Mouse (Mus musculus): ENCODE results near the gene Braf. TPM values are rescaled to one million over a fixed set of nuclear protein-coding genes. Genes with fewer than 3 reads are reported as not detected.

Braf gene
- polyA plus RNA-seq, 1 experiment from 2014 or later, result 4.8 TPM

DNA sequence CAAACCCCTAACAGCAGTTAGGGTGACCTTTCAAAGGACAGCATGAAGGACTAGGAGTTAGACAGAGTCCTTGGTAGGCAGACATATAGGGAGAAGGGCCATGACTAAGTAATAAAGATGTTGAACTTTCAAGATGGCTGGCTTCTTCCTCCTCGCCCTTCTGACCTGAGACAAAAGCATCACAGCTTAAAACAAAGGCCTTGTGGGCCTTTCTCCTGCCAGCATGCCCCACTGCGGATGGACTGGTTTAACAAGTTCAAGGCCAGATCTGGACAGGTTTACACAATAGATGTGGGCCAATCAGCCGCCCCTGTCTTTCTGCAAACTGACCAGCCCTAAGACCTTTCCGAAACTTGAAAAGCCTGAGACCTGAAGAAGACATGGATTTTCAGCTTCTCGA, 2.8 kb upstream of the Braf start:
- H3K4me2 ChIP-seq (replicated peaks; ENCODE audit: low read depth), result no peak overlapping the region
- peaks cover 5% of the 10 kb centered on the region; the same call in 1 of the 2 replicates for H3K4me1 ChIP-seq (replicated peaks; ENCODE audit: control insufficient read depth, insufficient read depth)
- no peak overlapping the region for H3K27ac ChIP-seq (replicated peaks)
- no peak overlapping the region for H3K9ac ChIP-seq (ENCODE audit: low read length)
- TF ChIP-seq CTCF (IDR thresholded peaks at IDR 0.05; ENCODE audit: low read depth) (no peak), EP300 (optimal IDR thresholded peaks at IDR 0.05) (no peak)
- WGBS, result 69% methylated on average over 5 of the region's 5 CpGs
- no peak for DNase-seq (ENCODE audit: low spot score)
- H3K36me3 ChIP-seq (ENCODE audit: control insufficient read depth, insufficient read depth, low read length), result no peaks in the 10 kb centered on the region
- H3K9me3 ChIP-seq (ENCODE audit: control insufficient read depth, low read length), result no peaks in the 10 kb centered on the region
- no peaks in the 10 kb centered on the region for H3K27me3 ChIP-seq (ENCODE audit: control insufficient read depth, insufficient read depth, low read length)
- H3K4me3 ChIP-seq (ENCODE audit: low read depth, low read length), result no peak overlapping the region
- no peak for ATAC-seq (ENCODE audit: low FRiP score, low TSS enrichment)

DNA sequence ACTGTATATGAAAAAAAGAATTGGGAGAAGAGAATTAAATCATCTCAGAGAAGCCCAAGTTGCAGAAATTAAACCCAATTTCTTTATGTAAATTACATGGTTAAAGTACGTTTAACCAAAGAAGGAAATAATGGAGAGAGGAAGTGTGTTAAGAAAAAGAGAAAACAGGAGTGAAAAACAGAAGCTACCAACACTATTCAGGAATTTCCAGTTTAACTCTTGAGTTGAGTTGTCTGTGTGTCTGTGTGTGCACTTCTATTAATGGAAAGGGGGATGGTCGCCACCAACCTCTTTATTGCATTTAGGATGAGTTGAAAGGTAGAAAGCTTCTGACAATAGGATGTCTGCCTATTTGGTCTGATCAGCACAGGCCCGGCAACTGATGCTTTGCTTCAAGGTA, 886 bp upstream of the Braf start:
- Histone ChIP-seq H3K4me2 (replicated peaks; ENCODE audit: low read depth) (no peak overlapping the region), H3K36me3 (ENCODE audit: control insufficient read depth, insufficient read depth, low read length) (no peaks in the 10 kb centered on the region), H3K9ac (ENCODE audit: low read length) (no peak overlapping the region), H3K4me3 (ENCODE audit: low read depth, low read length) (no peak overlapping the region), H3K9me3 (ENCODE audit: control insufficient read depth, low read length) (no peaks in the 10 kb centered on the region), H3K4me1 (replicated peaks; ENCODE audit: control insufficient read depth, insufficient read depth) (peaks cover 5% of the 10 kb centered on the region; the same call in 1 of the 2 replicates), H3K27ac (replicated peaks) (no peak overlapping the region), H3K27me3 (ENCODE audit: control insufficient read depth, insufficient read depth, low read length) (no peaks in the 10 kb centered on the region)
- TF ChIP-seq EP300 (optimal IDR thresholded peaks at IDR 0.05), result no peak
- no peak for TF ChIP-seq CTCF (IDR thresholded peaks at IDR 0.05; ENCODE audit: low read depth)
- WGBS, result 76% methylated on average over 3 of the region's 3 CpGs
- DNase-seq (ENCODE audit: low spot score) (no peak), ATAC-seq (ENCODE audit: low FRiP score, low TSS enrichment) (no peak)

DNA sequence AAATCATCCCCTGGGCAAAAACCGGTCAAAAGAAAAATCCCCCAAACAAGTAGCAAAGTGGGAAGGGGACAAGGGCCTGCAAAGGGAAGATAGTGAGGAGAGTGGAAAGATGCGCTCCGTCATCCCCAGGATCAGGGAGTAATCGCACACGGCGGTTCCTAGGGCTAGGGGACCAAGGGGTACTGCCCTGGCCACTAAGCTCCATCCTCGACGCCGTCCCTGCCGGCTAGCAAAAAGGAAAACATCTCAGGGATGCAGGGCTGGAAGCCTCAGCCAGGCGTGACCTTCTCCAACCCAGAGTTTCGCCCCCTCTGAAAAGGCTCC, 759 bp downstream of the Braf start:
- Histone ChIP-seq H3K9ac (ENCODE audit: low read length) (peak overlapping the region; percentile 91), H3K4me2 (replicated peaks; ENCODE audit: low read depth) (peak overlapping the region; percentile 79), H3K36me3 (ENCODE audit: control insufficient read depth, insufficient read depth, low read length) (no peaks in the 10 kb centered on the region), H3K27me3 (ENCODE audit: control insufficient read depth, insufficient read depth, low read length) (no peaks in the 10 kb centered on the region), H3K4me1 (replicated peaks; ENCODE audit: control insufficient read depth, insufficient read depth) (peaks cover 5% of the 10 kb centered on the region; the same call in 1 of the 2 replicates), H3K9me3 (ENCODE audit: control insufficient read depth, low read length) (no peaks in the 10 kb centered on the region), H3K4me3 (ENCODE audit: low read depth, low read length) (peak overlapping the region; percentile 94), H3K27ac (replicated peaks) (peak overlapping the region; percentile 96)
- WGBS, result 0% methylated on average over 12 of the region's 12 CpGs
- DNase-seq (ENCODE audit: low spot score) (no peak), ATAC-seq (ENCODE audit: low FRiP score, low TSS enrichment) (no peak; the same call in 1 of the 2 replicates)
- no peak for TF ChIP-seq CTCF (IDR thresholded peaks at IDR 0.05; ENCODE audit: low read depth)
- no peak for TF ChIP-seq EP300 (optimal IDR thresholded peaks at IDR 0.05)

DNA sequence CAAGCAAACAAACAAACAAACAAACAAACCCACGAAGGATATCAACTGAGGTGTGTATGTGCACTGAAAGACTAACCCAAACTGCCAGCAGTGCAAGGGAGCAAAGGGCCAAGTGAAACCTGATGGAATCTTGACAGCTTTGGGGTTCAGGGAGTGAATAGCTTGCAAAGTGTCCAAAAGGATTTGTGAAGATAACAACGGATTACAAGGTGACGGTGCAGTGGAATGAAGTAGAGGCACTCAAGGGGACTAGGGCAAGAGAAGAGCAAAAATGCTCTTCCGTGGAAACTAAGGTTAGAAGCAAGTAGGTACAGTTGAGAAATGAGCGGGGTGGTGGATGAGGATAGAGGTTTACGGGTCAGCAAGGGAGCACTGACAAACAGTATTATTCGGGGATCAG, 1.2 kb downstream of the Braf start:
- WGBS, result 2% methylated on average over 7 of the region's 7 CpGs
- Histone ChIP-seq H3K27ac (replicated peaks) (no peak overlapping the region; the same call in 1 of the 2 replicates), H3K9me3 (ENCODE audit: control insufficient read depth, low read length) (no peaks in the 10 kb centered on the region), H3K4me1 (replicated peaks; ENCODE audit: control insufficient read depth, insufficient read depth) (peaks cover 5% of the 10 kb centered on the region; the same call in 1 of the 2 replicates), H3K36me3 (ENCODE audit: control insufficient read depth, insufficient read depth, low read length) (no peaks in the 10 kb centered on the region), H3K9ac (ENCODE audit: low read length) (peak overlapping the region; percentile 91), H3K4me2 (replicated peaks; ENCODE audit: low read depth) (peak overlapping the region; percentile 79), H3K4me3 (ENCODE audit: low read depth, low read length) (peak overlapping the region; percentile 94), H3K27me3 (ENCODE audit: control insufficient read depth, insufficient read depth, low read length) (no peaks in the 10 kb centered on the region)
- no peak for ATAC-seq (ENCODE audit: low FRiP score, low TSS enrichment)
- no peak for TF ChIP-seq EP300 (optimal IDR thresholded peaks at IDR 0.05)
- TF ChIP-seq CTCF (IDR thresholded peaks at IDR 0.05; ENCODE audit: low read depth), result no peak
- no peak for DNase-seq (ENCODE audit: low spot score)

DNA sequence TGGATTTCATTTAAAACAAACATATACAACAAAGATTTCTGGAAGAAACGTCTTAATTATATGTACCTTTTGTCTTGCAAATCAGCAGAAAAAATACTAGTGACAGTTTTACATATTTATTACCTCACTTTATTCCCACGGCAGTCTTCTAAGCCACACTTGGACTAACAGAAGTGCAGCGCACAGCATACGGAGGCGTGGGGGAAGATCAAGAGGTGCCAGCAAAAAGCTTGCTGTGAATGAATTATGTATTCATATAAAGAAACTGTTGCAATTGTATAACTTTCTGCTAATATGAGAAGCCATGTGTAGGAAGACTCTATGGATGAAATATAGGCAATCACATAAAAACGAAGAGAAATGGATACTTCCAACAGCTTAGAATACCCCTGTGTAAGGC, 6.7 kb downstream of the Braf start:
- H3K27ac ChIP-seq (replicated peaks), result no peak overlapping the region
- no peaks in the 10 kb centered on the region for H3K9me3 ChIP-seq (ENCODE audit: control insufficient read depth, low read length)
- H3K4me1 ChIP-seq (replicated peaks; ENCODE audit: control insufficient read depth, insufficient read depth), result no peaks in the 10 kb centered on the region; the same call in 1 of the 2 replicates
- H3K27me3 ChIP-seq (ENCODE audit: control insufficient read depth, insufficient read depth, low read length), result no peaks in the 10 kb centered on the region
- WGBS, result 67% methylated on average over 6 of the region's 6 CpGs
- H3K9ac ChIP-seq (ENCODE audit: low read length), result no peak overlapping the region
- H3K4me3 ChIP-seq (ENCODE audit: low read depth, low read length), result no peak overlapping the region
- no peak overlapping the region for H3K4me2 ChIP-seq (replicated peaks; ENCODE audit: low read depth)
- ATAC-seq (ENCODE audit: low FRiP score, low TSS enrichment) (no peak), DNase-seq (ENCODE audit: low spot score) (no peak)
- no peak for TF ChIP-seq EP300 (optimal IDR thresholded peaks at IDR 0.05)
- TF ChIP-seq CTCF (IDR thresholded peaks at IDR 0.05; ENCODE audit: low read depth), result no peak
- no peaks in the 10 kb centered on the region for H3K36me3 ChIP-seq (ENCODE audit: control insufficient read depth, insufficient read depth, low read length)

DNA sequence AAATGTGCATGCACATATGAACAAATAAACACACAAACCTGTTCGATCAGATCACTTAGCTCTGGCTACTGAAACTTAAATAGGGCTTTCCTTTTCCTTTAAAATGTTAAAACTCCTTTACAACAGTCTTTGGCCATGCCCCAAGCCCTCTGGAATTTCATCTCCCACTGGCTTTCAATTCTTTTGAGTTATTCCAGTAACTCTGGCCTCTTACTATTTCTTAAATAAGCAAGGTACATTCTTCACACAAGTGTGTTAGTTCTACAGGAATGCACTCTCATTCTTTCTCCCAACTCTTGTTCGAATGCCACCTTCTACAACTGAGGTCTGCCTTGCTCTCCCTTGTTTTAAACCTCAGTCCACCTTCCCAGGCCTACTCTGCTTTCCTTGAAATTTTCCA, 8.2 kb downstream of the Braf start:
- DNase-seq (ENCODE audit: low spot score) (no peak), ATAC-seq (ENCODE audit: low FRiP score, low TSS enrichment) (no peak)
- Histone ChIP-seq H3K4me2 (replicated peaks; ENCODE audit: low read depth) (no peak overlapping the region), H3K27ac (replicated peaks) (no peak overlapping the region), H3K27me3 (ENCODE audit: control insufficient read depth, insufficient read depth, low read length) (no peaks in the 10 kb centered on the region), H3K4me3 (ENCODE audit: low read depth, low read length) (no peak overlapping the region), H3K36me3 (ENCODE audit: control insufficient read depth, insufficient read depth, low read length) (no peaks in the 10 kb centered on the region), H3K4me1 (replicated peaks; ENCODE audit: control insufficient read depth, insufficient read depth) (no peaks in the 10 kb centered on the region), H3K9me3 (ENCODE audit: control insufficient read depth, low read length) (no peaks in the 10 kb centered on the region), H3K9ac (ENCODE audit: low read length) (no peak overlapping the region)
- no peak for TF ChIP-seq EP300 (optimal IDR thresholded peaks at IDR 0.05)
- no peak for TF ChIP-seq CTCF (IDR thresholded peaks at IDR 0.05; ENCODE audit: low read depth)
- WGBS, result 75% methylated on average over 2 of the region's 2 CpGs
